ENCODE assay signal across 8 mouse cellular contexts in the genomic region with DNA sequence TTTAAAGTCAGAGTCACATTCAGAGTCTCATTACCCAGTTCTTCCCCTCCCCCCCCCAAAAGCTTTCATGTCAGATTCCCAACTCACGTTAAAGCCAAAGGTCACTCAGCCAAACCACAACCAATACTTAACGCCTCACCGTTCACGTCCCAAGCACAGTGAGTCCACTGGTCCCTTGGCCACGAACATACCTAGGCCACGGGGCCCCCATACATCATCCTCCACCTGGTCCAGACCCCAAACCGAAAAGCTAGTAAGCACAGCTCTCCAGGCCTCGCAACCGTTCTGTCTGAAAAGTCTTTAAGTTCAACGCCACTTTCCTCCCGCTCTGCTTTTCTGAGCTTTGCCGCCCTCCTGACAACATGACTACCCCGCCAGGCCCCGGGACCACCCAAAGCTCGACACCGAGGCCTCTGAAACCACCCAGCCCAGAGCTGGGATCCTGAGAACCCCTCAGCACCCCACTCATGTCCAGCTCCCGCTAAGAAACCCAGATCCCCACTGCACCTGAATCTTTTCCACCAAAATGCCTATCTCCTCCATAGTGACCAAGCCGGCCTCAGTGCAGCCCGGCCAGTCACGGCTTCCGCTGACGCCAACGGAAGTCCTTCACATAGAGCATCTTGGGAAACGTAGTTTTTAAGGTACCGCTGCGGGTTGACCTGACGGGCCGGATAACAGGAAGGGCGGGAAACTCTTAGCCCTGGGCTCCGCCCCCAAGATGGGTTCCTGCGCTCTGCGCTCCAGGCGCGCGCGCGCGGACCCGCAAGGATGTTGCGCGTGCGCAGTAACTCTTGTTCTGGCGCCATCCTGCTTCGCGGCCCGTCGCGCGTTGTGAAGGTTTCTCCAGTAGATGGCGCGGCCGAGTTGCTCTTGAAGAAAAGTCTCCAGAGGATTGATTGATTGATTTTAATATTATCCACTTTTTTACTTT. TPM values are rescaled to one million over a fixed set of nuclear protein-coding genes. Genes with fewer than 3 reads are reported as not detected.
DNase-seq lines count a peak whose midpoint lies in the region; ATAC-seq lines count a peak whose summit lies in the region.

A gene (minus strand): TSS at position 626 of the 934 bp plus-strand sequence.

- WGBS in hindbrain, embryonic 14.5 days = under 1% methylated on average over 52 of the region's 52 CpGs

- H3K4me2 ChIP-seq in hindbrain, embryonic 14.5 days (replicated peaks) = peak within 1 kb of the TSS; percentile 62

- peaks cover 41% of the 10 kb centered on the region for H3K36me3 ChIP-seq in hindbrain, embryonic 14.5 days (replicated peaks; ENCODE audit: control insufficient read depth, insufficient read depth)

- ATAC-seq in hindbrain, embryonic 14.5 days (ENCODE audit: low FRiP score) = peak; percentile 96

- H3K9me3 ChIP-seq in hindbrain, embryonic 14.5 days (ENCODE audit: control insufficient read depth, low read length) = no peaks in the 10 kb centered on the region

- peaks cover 7% of the 10 kb centered on the region; the same call in 1 of the 2 replicates for H3K4me1 ChIP-seq in hindbrain, embryonic 14.5 days (replicated peaks; ENCODE audit: control insufficient read depth, insufficient read depth, low read length)

- no peak within 1 kb of the TSS for H3K27ac ChIP-seq in hindbrain, embryonic 14.5 days

- H3K9ac ChIP-seq in hindbrain, embryonic 14.5 days = peak within 1 kb of the TSS; percentile 71

- DNase-seq in R1 (ENCODE audit: low read depth, low spot score) = peak; percentile 99
- DNase-seq in cerebellum, postnatal 25 days = peak; percentile 97 to 99
- peak; percentile 97 to 98 for DNase-seq in frontal cortex, postnatal 25 days (ENCODE audit: low spot score in 2 of 2)
- DNase-seq in hindbrain, embryonic 14.5 days (ENCODE audit: low spot score) = peak; percentile 99
- DNase-seq in layer of hippocampus, postnatal 36 days = peak; percentile 97 to 98
- DNase-seq in lung, postnatal 36 days = peak; percentile 99
- peak; percentile 99 for DNase-seq in retina, postnatal 1 day
- peak; percentile 85 to 96 for DNase-seq in urinary bladder, adult 18-20 months (ENCODE audit: low spot score in 2 of 2)

- H3K27me3 ChIP-seq in hindbrain, embryonic 14.5 days (ENCODE audit: control insufficient read depth, insufficient read depth, low read length) = no peaks in the 10 kb centered on the region

- H3K4me3 ChIP-seq in hindbrain, embryonic 14.5 days (replicated peaks; ENCODE audit: low read length) = peak within 1 kb of the TSS; percentile 59

RNA-seq across cellular contexts. Expression of the gene that starts here (rescaled TPM):
- 279 and 282 TPM in 2 replicates for polyA plus RNA-seq in hindbrain, embryonic 14.5 days (2014; fragmentation: Nextera tagmentation; extraction: Ambion mirVana)
- 100 to 1,000 TPM; 122 to 131 TPM for total RNA-seq in layer of hippocampus, postnatal 36 days (2021)
